Mouse (Mus musculus): ENCODE measurements at regions not wholly inside any gene's neighbourhood (a gene's known extent, or its start where the extent isn't known, plus 50 kb on each side); places are given as distances from the start of the nearest gene placed in this dataset.

GRCm38 (mm10) chr8:30959436-30960180, 2468.9 kb upstream of the 5930422O12Rik start:
- H3K9ac ChIP-seq = peak overlapping the region; percentile 45; the same call in 1 of the 2 replicates
- 0 out of 2 replicates have a peak, but pooled peaks cover 3% of the 10 kb centered on the region for H3K27me3 ChIP-seq
- WGBS = 39% methylated on average over 17 of the region's 17 CpGs

GRCm38 (mm10) chr8:30960486-30960885, 2468.0 kb upstream of the 5930422O12Rik start:
- Histone ChIP-seq H3K9me3 (no peaks in the 10 kb centered on the region), H3K9ac (no peak overlapping the region), H3K4me1 (peaks cover 5% of the 10 kb centered on the region; the same call in 1 of the 2 replicates), H3K4me3 (no peak overlapping the region), H3K27me3 (0 out of 2 replicates have a peak, but pooled peaks cover 3% of the 10 kb centered on the region), H3K27ac (no peak overlapping the region), H3K36me3 (no peaks in the 10 kb centered on the region), H3K4me2 (replicated peaks) (no peak overlapping the region)
- 59% methylated on average over 8 of the region's 8 CpGs for WGBS
- no peak for ATAC-seq (ENCODE audit: low FRiP score, low read depth)

More at GRCm38 (mm10) chr8:30959436-30960180, 2468.9 kb upstream of the 5930422O12Rik start:
- Histone ChIP-seq H3K27ac (no peak overlapping the region), H3K4me2 (replicated peaks) (peak overlapping the region; percentile 65), H3K4me3 (peak overlapping the region; percentile 32), H3K4me1 (peaks cover 5% of the 10 kb centered on the region; the same call in 1 of the 2 replicates), H3K36me3 (no peaks in the 10 kb centered on the region), H3K9me3 (no peaks in the 10 kb centered on the region)
- ATAC-seq (ENCODE audit: low FRiP score, low read depth) = no peak

GRCm38 (mm10) chr8:30962207-30962606, 2466.3 kb upstream of the 5930422O12Rik start:
- Histone ChIP-seq H3K36me3 (no peaks in the 10 kb centered on the region), H3K4me2 (replicated peaks) (no peak overlapping the region), H3K27ac (no peak overlapping the region), H3K27me3 (0 out of 2 replicates have a peak, but pooled peaks cover 3% of the 10 kb centered on the region), H3K9me3 (no peaks in the 10 kb centered on the region), H3K4me1 (peaks cover 5% of the 10 kb centered on the region; the same call in 1 of the 2 replicates), H3K4me3 (no peak overlapping the region), H3K9ac (no peak overlapping the region)
- 75% methylated on average over 3 of the region's 3 CpGs for WGBS
- ATAC-seq (ENCODE audit: low FRiP score, low read depth) = no peak

GRCm38 (mm10) chr8:30982814-30983213, 2445.7 kb upstream of the 5930422O12Rik start:
- Histone ChIP-seq H3K4me2 (replicated peaks) (no peak overlapping the region), H3K27ac (no peak overlapping the region), H3K9me3 (no peaks in the 10 kb centered on the region), H3K36me3 (no peaks in the 10 kb centered on the region), H3K9ac (no peak overlapping the region), H3K4me1 (no peaks in the 10 kb centered on the region), H3K27me3 (no peaks in the 10 kb centered on the region), H3K4me3 (no peak overlapping the region)
- WGBS = 72% methylated on average over 2 of the region's 2 CpGs
- ATAC-seq (ENCODE audit: low FRiP score, low read depth) = no peak

- no peak for ATAC-seq (ENCODE audit: low FRiP score, low read depth)
- no peaks in the 10 kb centered on the region for H3K27me3 ChIP-seq
Measured at GRCm38 (mm10) chr8:30988051-30988450, 2440.5 kb upstream of the 5930422O12Rik start.

GRCm38 (mm10) chr8:30998657-30999056, 2429.9 kb upstream of the 5930422O12Rik start:
- WGBS = 44% methylated on average over 9 of the region's 9 CpGs
- H3K36me3 ChIP-seq = no peaks in the 10 kb centered on the region
- H3K4me2 ChIP-seq (replicated peaks) = no peak overlapping the region
- ATAC-seq (ENCODE audit: low FRiP score, low read depth) = no peak
- no peak overlapping the region for H3K27ac ChIP-seq
- H3K9ac ChIP-seq = no peak overlapping the region
- no peaks in the 10 kb centered on the region for H3K27me3 ChIP-seq
- H3K9me3 ChIP-seq = no peaks in the 10 kb centered on the region
- no peak overlapping the region for H3K4me3 ChIP-seq
- peaks cover 13% of the 10 kb centered on the region for H3K4me1 ChIP-seq

More at GRCm38 (mm10) chr8:30988051-30988450, 2440.5 kb upstream of the 5930422O12Rik start:
- H3K27ac ChIP-seq = no peak overlapping the region
- H3K9me3 ChIP-seq = no peaks in the 10 kb centered on the region
- no peaks in the 10 kb centered on the region for H3K36me3 ChIP-seq
- no peak overlapping the region for H3K4me2 ChIP-seq (replicated peaks)
- H3K4me1 ChIP-seq = no peaks in the 10 kb centered on the region
- H3K9ac ChIP-seq = no peak overlapping the region
- H3K4me3 ChIP-seq = no peak overlapping the region
- 80% methylated on average over 5 of the region's 5 CpGs for WGBS

- no peak overlapping the region for H3K9ac ChIP-seq
- WGBS = 75% methylated on average over 6 of the region's 6 CpGs
- no peak overlapping the region for H3K4me3 ChIP-seq
- no peaks in the 10 kb centered on the region for H3K9me3 ChIP-seq
- H3K27me3 ChIP-seq = no peaks in the 10 kb centered on the region
- H3K36me3 ChIP-seq = no peaks in the 10 kb centered on the region
- ATAC-seq (ENCODE audit: low FRiP score, low read depth) = no peak
- no peak overlapping the region for H3K27ac ChIP-seq
- H3K4me1 ChIP-seq = peaks cover 13% of the 10 kb centered on the region
- no peak overlapping the region for H3K4me2 ChIP-seq (replicated peaks)
Measured at GRCm38 (mm10) chr8:31000120-31000519, 2428.4 kb upstream of the 5930422O12Rik start.

GRCm38 (mm10) chr8:31001980-31002730, 2426.4 kb upstream of the 5930422O12Rik start:
- H3K4me1 ChIP-seq = peaks cover 13% of the 10 kb centered on the region
- no peak overlapping the region for H3K27ac ChIP-seq
- H3K36me3 ChIP-seq = no peaks in the 10 kb centered on the region
- peak; percentile 57 for ATAC-seq (ENCODE audit: low FRiP score, low read depth)
- no peak overlapping the region for H3K4me3 ChIP-seq
- H3K9ac ChIP-seq = no peak overlapping the region
- 18% methylated on average over 5 of the region's 5 CpGs for WGBS
- H3K27me3 ChIP-seq = no peaks in the 10 kb centered on the region
- no peaks in the 10 kb centered on the region for H3K9me3 ChIP-seq
- no peak overlapping the region for H3K4me2 ChIP-seq (replicated peaks)

- no peak overlapping the region for H3K27ac ChIP-seq
- H3K27me3 ChIP-seq = no peaks in the 10 kb centered on the region
- H3K9ac ChIP-seq = no peak overlapping the region
- no peaks in the 10 kb centered on the region for H3K9me3 ChIP-seq
- ATAC-seq (ENCODE audit: low FRiP score, low read depth) = no peak
- WGBS = 67% methylated on average over 8 of the region's 8 CpGs
- no peaks in the 10 kb centered on the region for H3K4me1 ChIP-seq
- H3K36me3 ChIP-seq = no peaks in the 10 kb centered on the region
- no peak overlapping the region for H3K4me3 ChIP-seq
- H3K4me2 ChIP-seq (replicated peaks) = no peak overlapping the region
Measured at GRCm38 (mm10) chr8:31008309-31008708, 2420.2 kb upstream of the 5930422O12Rik start.

GRCm38 (mm10) chr8:31012068-31012467, 2416.4 kb upstream of the 5930422O12Rik start:
- 86% methylated on average over 11 of the region's 11 CpGs for WGBS
- Histone ChIP-seq H3K27me3 (no peaks in the 10 kb centered on the region), H3K36me3 (no peaks in the 10 kb centered on the region), H3K4me2 (replicated peaks) (no peak overlapping the region), H3K9ac (no peak overlapping the region), H3K4me3 (no peak overlapping the region), H3K27ac (no peak overlapping the region), H3K9me3 (no peaks in the 10 kb centered on the region), H3K4me1 (no peaks in the 10 kb centered on the region)
- no peak for ATAC-seq (ENCODE audit: low FRiP score, low read depth)

- H3K4me3 ChIP-seq = peak overlapping the region; percentile 46
- peaks cover 5% of the 10 kb centered on the region; the same call in 1 of the 2 replicates for H3K4me1 ChIP-seq
- peak; percentile 90 for ATAC-seq (ENCODE audit: low FRiP score, low read depth)
- H3K27ac ChIP-seq = no peak overlapping the region
- 10% methylated on average over 24 of the region's 24 CpGs for WGBS
- H3K36me3 ChIP-seq = no peaks in the 10 kb centered on the region
- H3K4me2 ChIP-seq (replicated peaks) = peak overlapping the region; percentile 68
- H3K9ac ChIP-seq = peak overlapping the region; percentile 51; the same call in 1 of the 2 replicates
- no peaks in the 10 kb centered on the region for H3K9me3 ChIP-seq
- H3K27me3 ChIP-seq = peaks cover 2% of the 10 kb centered on the region; the same call in 1 of the 2 replicates
Measured at GRCm38 (mm10) chr8:31031721-31032591, 2396.6 kb upstream of the 5930422O12Rik start.
